Mouse (Mus musculus) lung, adult 2 months (tissue): ENCODE data around the gene Ptprcap.

Source experiments
- CTCF ChIP-seq: fragments of 200-500 bp; IDR thresholded peaks from 2 replicates; pipeline ENCODE4 v1.5.1; 2011; ENCODE audit warnings: mild to moderate bottlenecking, low read length, control low read depth; ENCODE audit not compliant: insufficient read depth
- POLR2A ChIP-seq: fragments of 200-500 bp; IDR thresholded peaks from 2 replicates; pipeline ENCODE4 v1.6.1; 2011; ENCODE audit warnings: low read depth, mild to moderate bottlenecking, control low read depth, low read length, borderline replicate concordance; ENCODE audit errors: extremely low read depth

GRCm38 (mm10) chr19:4139446-4139845 is 14.0 kb upstream of the Ptprcap start, which contains the start of gene Gpr152:
- no peak for TF ChIP-seq CTCF
- TF ChIP-seq POLR2A = no peak
